Mouse (Mus musculus) kidney, adult 8-10 months (tissue): ENCODE results near the gene Klra6.
"Not testable (repeated sequence)": the region's sequence is repeated elsewhere in the genome, so short reads cannot be mapped to it uniquely, and the experiment has no call there.

ENCODE experiments used
- DNase-seq, 2 experiments: peaks; one replicate each; pipeline ENCODE4 v3.0.0; 2022

The Klra6 gene

DNA sequence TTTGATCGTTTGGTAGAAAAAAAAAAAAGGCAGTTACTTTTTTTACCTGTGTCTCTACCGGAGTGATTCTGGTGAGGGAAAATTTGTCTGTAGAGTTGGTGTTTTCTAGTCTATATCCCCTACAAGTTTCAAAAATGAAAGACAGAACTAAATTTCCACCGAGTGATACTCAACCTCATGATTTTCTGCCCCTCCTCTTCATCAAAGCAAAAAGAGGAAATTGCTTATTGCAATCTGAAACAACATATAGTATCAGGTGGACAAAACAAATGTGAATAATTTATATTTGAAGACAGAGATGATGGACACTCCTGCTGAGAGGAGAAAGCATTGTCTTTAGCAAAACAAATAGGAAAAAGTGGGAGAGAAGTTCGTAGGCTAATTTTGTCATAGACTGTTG lies at the start of gene Klra6:
TSS of gene Klra6 (minus strand) at position 101 of the 400 bp plus-strand sequence.
- no peak for DNase-seq

DNA sequence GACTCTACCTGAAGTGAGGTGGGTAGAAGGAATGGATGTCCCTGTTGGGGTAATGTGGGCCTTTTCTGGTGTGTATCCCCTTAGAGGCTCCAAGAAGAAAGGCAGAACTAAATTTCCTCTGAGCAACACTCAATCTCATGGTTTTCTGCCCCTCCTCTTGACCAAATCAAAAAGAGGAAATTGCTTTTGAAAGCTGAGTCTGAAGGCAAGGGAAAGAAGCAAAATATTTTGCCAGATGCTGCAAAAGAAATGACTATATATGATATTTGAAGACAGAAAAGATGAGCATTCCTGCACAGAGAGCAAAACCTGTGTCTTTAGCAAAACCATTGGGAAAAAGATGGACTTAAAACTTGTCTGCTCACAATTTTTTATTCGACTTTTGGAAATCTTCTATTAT lies 40.4 kb upstream of the Klra6 start, which contains the start of gene Klra4:
TSS of gene Klra4 (minus strand) at position 101 of the 400 bp plus-strand sequence.
- DNase-seq = not testable (repeated sequence)

DNA sequence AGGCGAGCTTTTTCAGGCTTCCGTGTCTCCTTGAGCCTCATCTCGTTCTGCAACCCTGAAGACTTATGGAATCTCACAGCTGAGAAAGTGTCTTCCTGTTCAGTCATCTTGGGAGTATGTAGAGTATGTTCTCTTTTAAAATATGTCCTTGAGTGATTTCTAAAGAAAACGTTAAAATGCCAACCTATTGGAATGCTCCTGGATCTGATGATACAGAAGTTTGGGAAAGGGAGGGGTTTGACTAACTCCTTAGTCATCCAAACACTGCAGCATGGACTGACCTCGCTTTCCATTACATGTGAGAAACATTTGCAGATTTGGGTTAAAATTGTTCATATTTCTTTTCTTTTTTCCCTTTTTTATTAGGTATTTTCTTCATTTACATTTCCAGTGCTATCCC lies 38.4 kb upstream of the Klra6 start:
- no peak for DNase-seq

- DNase-seq = not testable (repeated sequence)
Measured at GRCm38 (mm10) chr6:130035146-130035545, 8.4 kb upstream of the Klra6 start.

GRCm38 (mm10) chr6:130031493-130032089 lies 4.8 kb upstream of the Klra6 start:
- DNase-seq = not testable (repeated sequence)
